Mouse (Mus musculus) adrenal gland, adult 10 weeks (tissue): Measurements from ENCODE around the gene Wdr75. TPM values are rescaled to one million over a fixed set of nuclear protein-coding genes. Genes with fewer than 3 reads are reported as not detected.

Experiments used
- polyA plus RNA-seq: library from polyadenylated mRNA; stranded (reverse); fragments of 350-450 nt; fragmentation: Illumina TruSeq; extraction: RNeasy Lipid Tissue Mini Kit (QIAGEN cat#74804); gene quantifications from one replicate; pipeline ENCODE4 v1.2.3, GENCODE M21; 2014; ENCODE audit warnings: low read depth, low replicate concordance

Wdr75 gene
- 112 TPM for polyA plus RNA-seq

DNA sequence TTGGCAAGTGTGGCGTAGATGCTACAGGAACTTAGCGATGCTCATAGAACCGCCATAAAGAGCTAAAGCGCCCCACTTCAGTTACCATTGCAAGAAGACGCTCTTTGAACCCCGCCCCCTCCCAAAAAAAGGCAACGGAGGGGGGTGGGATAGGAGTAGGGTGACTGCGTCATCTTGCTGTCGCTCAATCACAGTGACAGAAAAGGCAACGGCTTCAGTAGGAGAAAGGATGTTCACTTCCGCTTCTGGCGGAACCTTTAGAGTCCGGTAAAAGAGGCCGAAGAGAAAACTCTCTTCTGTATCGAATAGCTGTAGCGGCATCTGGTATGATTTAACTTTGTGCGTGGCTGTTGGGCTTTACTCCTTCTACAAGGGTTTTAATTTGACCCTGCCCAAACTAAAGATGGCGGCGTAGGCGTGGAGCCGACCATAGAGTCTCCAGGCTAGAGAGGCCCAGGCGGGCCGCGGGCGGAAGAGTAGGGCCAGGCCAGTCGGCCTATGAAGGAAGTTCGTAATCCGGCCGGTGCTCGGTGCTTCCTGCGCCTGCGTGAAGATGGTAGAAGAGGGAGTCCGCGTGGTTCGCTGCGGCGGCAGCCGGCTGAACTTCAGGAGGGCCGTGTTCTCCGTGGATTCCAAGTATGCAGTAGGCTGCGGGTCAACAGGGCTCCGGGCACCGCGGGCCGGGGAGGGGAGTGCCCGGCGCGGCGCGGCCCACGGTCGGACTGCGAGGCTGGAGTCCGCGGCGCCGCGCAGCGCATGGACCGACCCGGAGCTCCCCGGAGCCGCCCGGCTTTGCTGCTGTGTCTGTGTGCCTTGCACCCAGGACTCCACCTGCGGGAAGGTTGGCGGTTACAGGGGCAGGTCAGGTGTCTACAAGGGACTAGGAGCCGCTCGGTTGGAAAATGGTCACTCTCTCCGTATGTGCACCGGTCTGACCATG, at the start of gene Wdr75:
Wdr75 (plus strand) TSS at position 198 of the 940 bp plus-strand sequence.

Other genes starting within 250 kb of the Wdr75 start
- not detected for gene Gm5269, start 95.1 kb downstream of the Wdr75 start, polyA plus RNA-seq
- gene Slc40a1, start 131.4 kb downstream of the Wdr75 start, polyA plus RNA-seq, result 46.7 TPM